Mouse (Mus musculus) intestine, embryonic 14.5 days (tissue): ENCODE data around the gene Minpp1. TPM values are rescaled to one million over a fixed set of nuclear protein-coding genes. Genes with fewer than 3 reads are reported as not detected.

Experiments
- ATAC-seq: fragments of 200-750 bp; cut with Nextera tagmentation; replicated peaks from 2 replicates; pipeline ENCODE4 v1.8.0; 2017; ENCODE audit warnings: low read depth, moderate number of reproducible peaks, moderate TSS enrichment, moderate library complexity; ENCODE audit not compliant: low FRiP score, low TSS enrichment
- DNase-seq: peaks from one replicate; pipeline ENCODE4 v3.0.0-alpha.2; 2018; ENCODE audit warnings: low spot score
- H3K27ac ChIP-seq: fragments of 300-500 bp; sonication (generic); 2 replicates; pipeline ENCODE4 v1.5.1; 2014; ENCODE audit warnings: low read depth, mild to moderate bottlenecking, control low read depth
- H3K27me3 ChIP-seq: fragments of 300-500 bp; sonication (generic); replicated peaks from 2 replicates; pipeline ENCODE4 v1.6.1; 2014; ENCODE audit warnings: low read length, control low read depth; ENCODE audit not compliant: control insufficient read depth, insufficient read depth
- H3K36me3 ChIP-seq: fragments of 300-500 bp; sonication (generic); 2 replicates; pipeline ENCODE4 v1.6.1; 2014; ENCODE audit warnings: low read length, control low read depth; ENCODE audit not compliant: control insufficient read depth, insufficient read depth
- H3K4me1 ChIP-seq: fragments of 300-500 bp; sonication (generic); replicated peaks from 2 replicates; pipeline ENCODE4 v1.6.1; 2014; ENCODE audit warnings: low read length, control low read depth, mixed read lengths; ENCODE audit not compliant: control insufficient read depth, insufficient read depth
- H3K4me2 ChIP-seq: fragments of 300-500 bp; sonication (generic); 2 replicates; pipeline ENCODE4 v1.6.1; 2014; ENCODE audit warnings: low read length
- H3K4me3 ChIP-seq: fragments of 300-500 bp; sonication (generic); 2 replicates; pipeline ENCODE4 v1.5.1; 2014; ENCODE audit warnings: low read depth, low read length, control low read depth, mixed read lengths
- H3K9ac ChIP-seq: fragments of 300-500 bp; sonication (generic); 2 replicates; pipeline ENCODE4 v1.6.1; 2014; ENCODE audit warnings: mild to moderate bottlenecking, low read length
- H3K9me3 ChIP-seq: fragments of 300-500 bp; sonication (generic); 2 replicates; pipeline ENCODE4 v1.6.1; 2016; ENCODE audit warnings: low read length, control low read depth; ENCODE audit not compliant: control insufficient read depth
- WGBS: fragments of 180-500 bp; shearing (Covaris S2); extraction: QIAGEN DNeasy Blood & Tissue Kit; methylation state at CpG from one replicate; pipeline ENCODE4 v1.1.7; 2014; 5-methylcytosine and 5-hydroxymethylcytosine counted together
- polyA plus RNA-seq: library from polyadenylated mRNA; unstranded; fragments of >200 nt; fragmentation: Nextera tagmentation; extraction: Ambion mirVana; gene quantifications from 2 replicates; pipeline ENCODE4 v1.2.1, GENCODE M21; 2014

Gene Minpp1
- polyA plus RNA-seq, 1 experiment from 2014 or later: 63.1 TPM

GRCm38 (mm10) chr19:32493471-32493870, 7.9 kb downstream of the Minpp1 start:
- 82% methylated on average over 8 of the region's 8 CpGs for WGBS
- H3K36me3 ChIP-seq: peaks cover 46% of the 10 kb centered on the region
- DNase-seq (no peak), ATAC-seq (no peak)
- H3K9ac ChIP-seq: no peak overlapping the region
- H3K27me3 ChIP-seq: no peaks in the 10 kb centered on the region
- H3K4me1 ChIP-seq: no peaks in the 10 kb centered on the region
- no peak overlapping the region for H3K27ac ChIP-seq
- no peaks in the 10 kb centered on the region for H3K9me3 ChIP-seq
- no peak overlapping the region for H3K4me2 ChIP-seq
- no peak overlapping the region for H3K4me3 ChIP-seq

GRCm38 (mm10) chr19:32494611-32495010, 9.0 kb downstream of the Minpp1 start:
- Histone ChIP-seq H3K9ac (no peak overlapping the region), H3K36me3 (peaks cover 58% of the 10 kb centered on the region), H3K4me3 (no peak overlapping the region), H3K9me3 (no peaks in the 10 kb centered on the region), H3K4me2 (no peak overlapping the region), H3K27me3 (no peaks in the 10 kb centered on the region), H3K4me1 (no peaks in the 10 kb centered on the region), H3K27ac (no peak overlapping the region)
- ATAC-seq: no peak
- WGBS: 89% methylated on average over 13 of the region's 13 CpGs
- DNase-seq: no peak

GRCm38 (mm10) chr19:32495034-32495433, 9.5 kb downstream of the Minpp1 start:
- Histone ChIP-seq H3K36me3 (peaks cover 58% of the 10 kb centered on the region), H3K27me3 (no peaks in the 10 kb centered on the region), H3K4me3 (no peak overlapping the region), H3K9ac (no peak overlapping the region), H3K9me3 (no peaks in the 10 kb centered on the region), H3K27ac (no peak overlapping the region), H3K4me2 (no peak overlapping the region), H3K4me1 (no peaks in the 10 kb centered on the region)
- ATAC-seq (no peak), DNase-seq (no peak)
- WGBS: 87% methylated on average over 11 of the region's 11 CpGs

GRCm38 (mm10) chr19:32497411-32497810, 11.8 kb downstream of the Minpp1 start:
- no peak overlapping the region for H3K27ac ChIP-seq
- no peak overlapping the region for H3K4me3 ChIP-seq
- no peaks in the 10 kb centered on the region for H3K4me1 ChIP-seq
- H3K27me3 ChIP-seq: no peaks in the 10 kb centered on the region
- DNase-seq: no peak
- no peak overlapping the region for H3K4me2 ChIP-seq
- no peak for ATAC-seq
- H3K9me3 ChIP-seq: no peaks in the 10 kb centered on the region
- H3K36me3 ChIP-seq: peaks cover 59% of the 10 kb centered on the region
- 81% methylated on average over 6 of the region's 6 CpGs for WGBS
- H3K9ac ChIP-seq: no peak overlapping the region

- H3K4me3 ChIP-seq: no peak overlapping the region
- H3K27me3 ChIP-seq: no peaks in the 10 kb centered on the region
- peaks cover 53% of the 10 kb centered on the region for H3K36me3 ChIP-seq
- H3K4me2 ChIP-seq: no peak overlapping the region
- DNase-seq (no peak), ATAC-seq (no peak)
- no peaks in the 10 kb centered on the region for H3K4me1 ChIP-seq
- WGBS: 96% methylated on average over 5 of the region's 5 CpGs
- no peaks in the 10 kb centered on the region for H3K9me3 ChIP-seq
- H3K27ac ChIP-seq: no peak overlapping the region
- H3K9ac ChIP-seq: no peak overlapping the region
Measured at GRCm38 (mm10) chr19:32498002-32498401, 12.4 kb downstream of the Minpp1 start.

- Histone ChIP-seq H3K4me2 (no peak overlapping the region), H3K4me1 (no peaks in the 10 kb centered on the region), H3K9ac (no peak overlapping the region), H3K27me3 (no peaks in the 10 kb centered on the region), H3K27ac (no peak overlapping the region), H3K9me3 (no peaks in the 10 kb centered on the region), H3K4me3 (no peak overlapping the region), H3K36me3 (peaks cover 40% of the 10 kb centered on the region)
- no peak for ATAC-seq
- 84% methylated on average over 6 of the region's 6 CpGs for WGBS
- DNase-seq: no peak
Measured at GRCm38 (mm10) chr19:32501414-32501813, 15.8 kb downstream of the Minpp1 start.

GRCm38 (mm10) chr19:32506081-32506480, 20.5 kb downstream of the Minpp1 start:
- Histone ChIP-seq H3K4me3 (no peak overlapping the region), H3K27ac (no peak overlapping the region), H3K27me3 (no peaks in the 10 kb centered on the region), H3K36me3 (peaks cover 35% of the 10 kb centered on the region), H3K4me1 (no peaks in the 10 kb centered on the region), H3K9me3 (no peaks in the 10 kb centered on the region), H3K4me2 (no peak overlapping the region), H3K9ac (no peak overlapping the region)
- 79% methylated on average over 8 of the region's 8 CpGs for WGBS
- ATAC-seq (no peak), DNase-seq (no peak)

- DNase-seq: no peak
Measured at GRCm38 (mm10) chr19:32506514-32506913, 20.9 kb downstream of the Minpp1 start.

GRCm38 (mm10) chr19:32507100-32507499, 21.5 kb downstream of the Minpp1 start:
- Histone ChIP-seq H3K4me2 (no peak overlapping the region), H3K9ac (no peak overlapping the region), H3K9me3 (no peaks in the 10 kb centered on the region), H3K4me1 (no peaks in the 10 kb centered on the region), H3K27me3 (no peaks in the 10 kb centered on the region), H3K4me3 (no peak overlapping the region), H3K27ac (no peak overlapping the region), H3K36me3 (peaks cover 37% of the 10 kb centered on the region)
- WGBS: 92% methylated on average over 6 of the region's 6 CpGs
- DNase-seq (no peak), ATAC-seq (no peak)

More at GRCm38 (mm10) chr19:32506514-32506913, 20.9 kb downstream of the Minpp1 start:
- WGBS: 93% methylated on average over 5 of the region's 5 CpGs
- H3K4me3 ChIP-seq: no peak overlapping the region
- peaks cover 37% of the 10 kb centered on the region for H3K36me3 ChIP-seq
- H3K9ac ChIP-seq: no peak overlapping the region
- H3K9me3 ChIP-seq: no peaks in the 10 kb centered on the region
- ATAC-seq: no peak
- no peak overlapping the region for H3K27ac ChIP-seq
- no peaks in the 10 kb centered on the region for H3K4me1 ChIP-seq
- H3K27me3 ChIP-seq: no peaks in the 10 kb centered on the region
- H3K4me2 ChIP-seq: no peak overlapping the region
